Mouse (Mus musculus) lung, embryonic 14.5 days (tissue): ENCODE data around the gene Prkcz. TPM values are rescaled to one million over a fixed set of nuclear protein-coding genes. Genes with fewer than 3 reads are reported as not detected.

Experiments used
- ATAC-seq: fragments of 200-750 bp; cut with Nextera tagmentation; 2 replicates; pipeline ENCODE4 v1.8.0; 2017; ENCODE audit warnings: mild to moderate bottlenecking, moderate TSS enrichment, moderate library complexity; ENCODE audit not compliant: insufficient read depth
- DNase-seq: peaks from one replicate; pipeline ENCODE4 v3.0.0-alpha.2; 2015
- H3K27ac ChIP-seq: fragments of 300-500 bp; sonication (generic); 2 replicates; pipeline ENCODE4 v1.5.1; 2014; ENCODE audit warnings: low read depth, mild to moderate bottlenecking, moderate library complexity
- H3K27me3 ChIP-seq: fragments of 300-500 bp; sonication (generic); 2 replicates; pipeline ENCODE4 v1.6.1; 2014; ENCODE audit warnings: low read length, control low read depth; ENCODE audit not compliant: insufficient read depth
- H3K36me3 ChIP-seq: fragments of 300-500 bp; sonication (generic); 2 replicates; pipeline ENCODE4 v1.6.1; 2014; ENCODE audit warnings: control low read depth; ENCODE audit not compliant: insufficient read depth
- H3K4me1 ChIP-seq: fragments of 300-500 bp; sonication (generic); 2 replicates; pipeline ENCODE4 v1.6.1; 2014; ENCODE audit warnings: antibody characterized with exemption, control low read depth; ENCODE audit not compliant: insufficient read depth
- H3K4me2 ChIP-seq: fragments of 300-500 bp; sonication (generic); 2 replicates; pipeline ENCODE4 v1.6.1; 2014; ENCODE audit warnings: mild to moderate bottlenecking
- H3K4me3 ChIP-seq: fragments of 300-500 bp; sonication (generic); 2 replicates; pipeline ENCODE4 v1.5.1; 2014; ENCODE audit warnings: low read depth, low read length
- H3K9ac ChIP-seq: fragments of 300-500 bp; sonication (generic); 2 replicates; pipeline ENCODE4 v1.6.1; 2014
- H3K9me3 ChIP-seq: fragments of 300-500 bp; sonication (generic); 2 replicates; pipeline ENCODE4 v1.6.1; 2016; ENCODE audit warnings: low read depth, low read length, control low read depth
- CTCF ChIP-seq: IDR thresholded peaks from 2 replicates; pipeline ENCODE4 v1.5.1; 2016; ENCODE audit warnings: antibody characterized with exemption, low read depth
- WGBS: fragments of 180-500 bp; shearing (Covaris S2); extraction: QIAGEN DNeasy Blood & Tissue Kit; methylation state at CpG from one replicate; pipeline ENCODE4 v1.1.7; 2014; 5-methylcytosine and 5-hydroxymethylcytosine counted together
- polyA plus RNA-seq: library from polyadenylated mRNA; unstranded; fragments of >200 nt; fragmentation: Nextera tagmentation; extraction: Ambion mirVana; gene quantifications from 2 replicates; pipeline ENCODE4 v1.2.1, GENCODE M21; 2014

The Prkcz gene
- polyA plus RNA-seq, 1 experiment from 2014 or later: 12.7 TPM

GRCm38 (mm10) chr4:155300421-155301097, 60.6 kb downstream of the Prkcz start:
- WGBS: 67% methylated on average over 21 of the region's 21 CpGs
- DNase-seq: no peak
- H3K9ac ChIP-seq: no peak overlapping the region

GRCm38 (mm10) chr4:155298826-155299225, 62.3 kb downstream of the Prkcz start:
- H3K4me2 ChIP-seq: no peak overlapping the region
- no peaks in the 10 kb centered on the region for H3K9me3 ChIP-seq
- no peak for DNase-seq
- H3K36me3 ChIP-seq: no peaks in the 10 kb centered on the region
- no peak overlapping the region for H3K4me3 ChIP-seq
- H3K27me3 ChIP-seq: no peaks in the 10 kb centered on the region
- H3K9ac ChIP-seq: no peak overlapping the region
- no peak for ATAC-seq
- H3K27ac ChIP-seq: no peak overlapping the region
- H3K4me1 ChIP-seq: no peaks in the 10 kb centered on the region
- TF ChIP-seq CTCF: no peak
- 80% methylated on average over 4 of the region's 4 CpGs for WGBS

More at GRCm38 (mm10) chr4:155300421-155301097, 60.6 kb downstream of the Prkcz start:
- no peak overlapping the region for H3K4me3 ChIP-seq
- no peak for ATAC-seq
- no peaks in the 10 kb centered on the region for H3K4me1 ChIP-seq
- no peak for TF ChIP-seq CTCF
- H3K4me2 ChIP-seq: no peak overlapping the region
- H3K9me3 ChIP-seq: no peaks in the 10 kb centered on the region
- H3K27ac ChIP-seq: no peak overlapping the region
- no peaks in the 10 kb centered on the region for H3K36me3 ChIP-seq
- H3K27me3 ChIP-seq: no peaks in the 10 kb centered on the region

- H3K27ac ChIP-seq: no peak overlapping the region
- no peaks in the 10 kb centered on the region for H3K4me1 ChIP-seq
- no peaks in the 10 kb centered on the region for H3K9me3 ChIP-seq
- H3K4me2 ChIP-seq: no peak overlapping the region
- H3K36me3 ChIP-seq: no peaks in the 10 kb centered on the region
- H3K4me3 ChIP-seq: no peak overlapping the region
- WGBS: 36% methylated on average over 2 of the region's 2 CpGs
- ATAC-seq (no peak), DNase-seq (peak; percentile 69)
- H3K9ac ChIP-seq: no peak overlapping the region
- H3K27me3 ChIP-seq: no peaks in the 10 kb centered on the region
- TF ChIP-seq CTCF: peak; percentile 61
These were observed 64.1 kb downstream of the Prkcz start for GRCm38 (mm10) chr4:155297057-155297456.

GRCm38 (mm10) chr4:155295996-155296395, 65.2 kb downstream of the Prkcz start:
- H3K36me3 ChIP-seq: no peaks in the 10 kb centered on the region
- no peak overlapping the region for H3K4me3 ChIP-seq
- no peak overlapping the region for H3K9ac ChIP-seq
- no peaks in the 10 kb centered on the region for H3K4me1 ChIP-seq
- TF ChIP-seq CTCF: no peak
- H3K4me2 ChIP-seq: no peak overlapping the region
- no peaks in the 10 kb centered on the region for H3K9me3 ChIP-seq
- H3K27ac ChIP-seq: no peak overlapping the region
- ATAC-seq: no peak
- H3K27me3 ChIP-seq: no peaks in the 10 kb centered on the region
- 57% methylated on average over 4 of the region's 4 CpGs for WGBS
- DNase-seq: no peak

- Histone ChIP-seq H3K27ac (no peak overlapping the region), H3K4me3 (no peak overlapping the region), H3K36me3 (no peaks in the 10 kb centered on the region), H3K9me3 (no peaks in the 10 kb centered on the region), H3K27me3 (no peaks in the 10 kb centered on the region), H3K4me1 (no peaks in the 10 kb centered on the region), H3K9ac (no peak overlapping the region), H3K4me2 (no peak overlapping the region)
- 0 out of 2 replicates have a peak, but pooled peaks have one; percentile 24 for TF ChIP-seq CTCF
- DNase-seq (peak; percentile 26), ATAC-seq (no peak)
- WGBS: 74% methylated on average over 10 of the region's 10 CpGs
These were observed 66.1 kb downstream of the Prkcz start for GRCm38 (mm10) chr4:155295026-155295590.

GRCm38 (mm10) chr4:155294381-155294780, 66.8 kb downstream of the Prkcz start:
- DNase-seq: no peak

GRCm38 (mm10) chr4:155292863-155293262, 68.3 kb downstream of the Prkcz start:
- no peak for DNase-seq
- ATAC-seq: no peak
- H3K4me1 ChIP-seq: no peaks in the 10 kb centered on the region
- no peak overlapping the region for H3K4me3 ChIP-seq
- no peak overlapping the region for H3K4me2 ChIP-seq
- H3K9me3 ChIP-seq: no peaks in the 10 kb centered on the region
- WGBS: 87% methylated on average over 10 of the region's 10 CpGs
- H3K9ac ChIP-seq: no peak overlapping the region
- TF ChIP-seq CTCF: no peak
- no peaks in the 10 kb centered on the region for H3K36me3 ChIP-seq
- no peaks in the 10 kb centered on the region for H3K27me3 ChIP-seq
- no peak overlapping the region for H3K27ac ChIP-seq

More at GRCm38 (mm10) chr4:155294381-155294780, 66.8 kb downstream of the Prkcz start:
- H3K9ac ChIP-seq: no peak overlapping the region
- 83% methylated on average over 14 of the region's 14 CpGs for WGBS
- TF ChIP-seq CTCF: no peak
- ATAC-seq: no peak
- no peaks in the 10 kb centered on the region for H3K27me3 ChIP-seq
- H3K4me3 ChIP-seq: no peak overlapping the region
- H3K4me2 ChIP-seq: no peak overlapping the region
- no peaks in the 10 kb centered on the region for H3K36me3 ChIP-seq
- H3K27ac ChIP-seq: no peak overlapping the region
- no peaks in the 10 kb centered on the region for H3K9me3 ChIP-seq
- no peaks in the 10 kb centered on the region for H3K4me1 ChIP-seq
